Mouse (Mus musculus) gastrocnemius, postnatal 25 days (tissue): ENCODE data around the gene Sppl2b. TPM values are rescaled to one million over a fixed set of nuclear protein-coding genes. Genes with fewer than 3 reads are reported as not detected.
"Not testable (repeated sequence)": the region's sequence is repeated elsewhere in the genome, so short reads cannot be mapped to it uniquely, and the experiment has no call there.

Source experiments
- DNase-seq: peaks from one replicate; pipeline ENCODE4 v3.0.0; 2022
- total RNA-seq, 2 experiments: library from RNA; stranded (reverse); gene quantifications; 1 replicate in 1 of 2; 2 replicates in 1 of 2; pipeline ENCODE4 v1.2.3; 2021

Sppl2b gene
- total RNA-seq, 2 experiments from 2014 or later = 21.7 to 23.6 TPM

- no peak for DNase-seq
These were observed 31.0 kb upstream of the Sppl2b start for GRCm38 (mm10) chr10:80823847-80824643.

GRCm38 (mm10) chr10:80824827-80825226 is 30.2 kb upstream of the Sppl2b start:
- no peak for DNase-seq

- peak; percentile 99 for DNase-seq
These were observed 28.7 kb upstream of the Sppl2b start, which contains the start of gene Oaz1 for GRCm38 (mm10) chr10:80826151-80827062. Gene Oaz1, plus strand, starts transcription at chr10:80826656.

- DNase-seq = no peak
These were observed 27.8 kb upstream of the Sppl2b start for GRCm38 (mm10) chr10:80827063-80827869.

- DNase-seq = no peak
These were observed 27.1 kb upstream of the Sppl2b start for GRCm38 (mm10) chr10:80827870-80828420.

- not testable (repeated sequence) for DNase-seq
These were observed 26.5 kb upstream of the Sppl2b start for GRCm38 (mm10) chr10:80828587-80828986.

- no peak for DNase-seq
These were observed 25.5 kb upstream of the Sppl2b start for GRCm38 (mm10) chr10:80829359-80830278.

- DNase-seq = peak; percentile 49
These were observed 23.9 kb upstream of the Sppl2b start for GRCm38 (mm10) chr10:80831136-80831535.

- DNase-seq = no peak
These were observed 22.3 kb upstream of the Sppl2b start for GRCm38 (mm10) chr10:80832818-80833217.

GRCm38 (mm10) chr10:80835617-80836016 is 19.5 kb upstream of the Sppl2b start:
- DNase-seq = no peak

- DNase-seq = no peak
These were observed 18.1 kb upstream of the Sppl2b start for GRCm38 (mm10) chr10:80836949-80837379.

- DNase-seq = peak; percentile 75
These were observed 17.2 kb upstream of the Sppl2b start for GRCm38 (mm10) chr10:80837827-80838226.

- DNase-seq = no peak
These were observed 16.6 kb upstream of the Sppl2b start for GRCm38 (mm10) chr10:80838346-80838912.

GRCm38 (mm10) chr10:80839848-80840247 is 15.2 kb upstream of the Sppl2b start:
- no peak for DNase-seq

- DNase-seq = no peak
These were observed 13.4 kb upstream of the Sppl2b start for GRCm38 (mm10) chr10:80841685-80842084.

GRCm38 (mm10) chr10:80842334-80842733 is 12.7 kb upstream of the Sppl2b start:
- no peak for DNase-seq

GRCm38 (mm10) chr10:80843087-80843930 is 11.8 kb upstream of the Sppl2b start:
- no peak for DNase-seq

GRCm38 (mm10) chr10:80843931-80844547 is 11.0 kb upstream of the Sppl2b start, which contains the start of gene Lingo3:
Gene Lingo3, minus strand, starts transcription at chr10:80844039.
- DNase-seq = no peak
